Mouse (Mus musculus) bone marrow macrophage, adult 2 months (primary cell): ENCODE data around the gene Mxra8. TPM values are rescaled to one million over a fixed set of nuclear protein-coding genes. Genes with fewer than 3 reads are reported as not detected.

Experiments
- H3K27ac ChIP-seq: 2 replicates; pipeline ENCODE4 v1.5.1; 2012; ENCODE audit warnings: low read depth, low read length; ENCODE audit not compliant: insufficient read depth
- H3K4me1 ChIP-seq: 2 replicates; pipeline ENCODE4 v1.6.1; 2012; ENCODE audit warnings: low read length; ENCODE audit not compliant: control insufficient read depth, insufficient read depth
- H3K4me3 ChIP-seq: 2 replicates; pipeline ENCODE4 v1.5.1; 2012; ENCODE audit warnings: mild to moderate bottlenecking, low read length, moderate library complexity; ENCODE audit not compliant: insufficient read depth
- CTCF ChIP-seq: IDR thresholded peaks from 2 replicates; pipeline ENCODE4 v1.5.1; 2012; ENCODE audit warnings: low read depth, mild to moderate bottlenecking, low read length, moderate library complexity
- POLR2A ChIP-seq: IDR thresholded peaks from 2 replicates; pipeline ENCODE4 v1.6.1; 2012; ENCODE audit warnings: mild to moderate bottlenecking, low read depth, low read length, borderline replicate concordance
- polyA plus RNA-seq: library from polyadenylated mRNA; stranded (reverse); fragments of >200 nt; gene quantifications from 2 replicates; pipeline ENCODE4 v1.2.4, GENCODE M21; 2012; ENCODE audit not compliant: missing spikeins, insufficient read depth, insufficient read length

The Mxra8 gene
- polyA plus RNA-seq = 1.2 and 2.7 TPM in 2 replicates

- Histone ChIP-seq H3K27ac (no peak within 1 kb of the TSS), H3K4me1 (peaks cover 17% of the 10 kb centered on the region), H3K4me3 (peak within 1 kb of the TSS; percentile 60)
- TF ChIP-seq CTCF (no peak), POLR2A (no peak)
These were observed at the start of gene Mxra8 for GRCm38 (mm10) chr4:155839483-155839910. Mxra8 (plus strand) TSS chr4:155839680.

GRCm38 (mm10) chr4:155790021-155790489 is 49.4 kb upstream of the Mxra8 start, which contains the start of gene Ankrd65:
Ankrd65 (plus strand) TSS chr4:155790439.
- Histone ChIP-seq H3K4me3 (no peak within 1 kb of the TSS), H3K4me1 (no peaks in the 10 kb centered on the region), H3K27ac (no peak within 1 kb of the TSS)
- TF ChIP-seq CTCF (no peak), POLR2A (no peak)

- no peak overlapping the region for H3K27ac ChIP-seq
- no peak overlapping the region for H3K4me3 ChIP-seq
- no peak for TF ChIP-seq POLR2A
- TF ChIP-seq CTCF = no peak
- H3K4me1 ChIP-seq = no peaks in the 10 kb centered on the region
These were observed 48.8 kb upstream of the Mxra8 start for GRCm38 (mm10) chr4:155790650-155791161.

- Histone ChIP-seq H3K4me1 (no peaks in the 10 kb centered on the region), H3K27ac (no peak overlapping the region), H3K4me3 (no peak overlapping the region)
- no peak for TF ChIP-seq POLR2A
- no peak for TF ChIP-seq CTCF
These were observed 48.1 kb upstream of the Mxra8 start for GRCm38 (mm10) chr4:155791240-155791933.

GRCm38 (mm10) chr4:155793730-155794129 is 45.8 kb upstream of the Mxra8 start:
- no peak overlapping the region for H3K27ac ChIP-seq
- H3K4me1 ChIP-seq = no peaks in the 10 kb centered on the region
- H3K4me3 ChIP-seq = no peak overlapping the region
- TF ChIP-seq CTCF (no peak), POLR2A (no peak)

- peaks cover 9% of the 10 kb centered on the region for H3K4me1 ChIP-seq
- H3K27ac ChIP-seq = no peak overlapping the region
- no peak overlapping the region for H3K4me3 ChIP-seq
- TF ChIP-seq CTCF = no peak
- TF ChIP-seq POLR2A = no peak
These were observed 37.4 kb upstream of the Mxra8 start for GRCm38 (mm10) chr4:155802075-155802474.

GRCm38 (mm10) chr4:155802741-155803339 is 36.6 kb upstream of the Mxra8 start, which contains the start of gene Mrpl20:
Mrpl20 (plus strand) TSS chr4:155802878.
- Histone ChIP-seq H3K4me1 (peaks cover 9% of the 10 kb centered on the region), H3K27ac (peak within 1 kb of the TSS; percentile 56), H3K4me3 (peak within 1 kb of the TSS; percentile 88)
- TF ChIP-seq CTCF (no peak), POLR2A (no peak)

- no peak for TF ChIP-seq POLR2A
- TF ChIP-seq CTCF = no peak
- Histone ChIP-seq H3K4me3 (peak overlapping the region; percentile 88), H3K27ac (peak overlapping the region; percentile 56), H3K4me1 (peaks cover 9% of the 10 kb centered on the region)
These were observed 36.0 kb upstream of the Mxra8 start for GRCm38 (mm10) chr4:155803340-155804041.

- H3K27ac ChIP-seq = no peak overlapping the region
- peaks cover 16% of the 10 kb centered on the region for H3K4me1 ChIP-seq
- TF ChIP-seq POLR2A (no peak), CTCF (no peak)
- H3K4me3 ChIP-seq = no peak overlapping the region
These were observed 31.6 kb upstream of the Mxra8 start for GRCm38 (mm10) chr4:155807841-155808240.
